Mouse (Mus musculus) thymus, adult 2 months (tissue): ENCODE measurements around the gene Arhgap6. TPM values are rescaled to one million over a fixed set of nuclear protein-coding genes. Genes with fewer than 3 reads are reported as not detected.

Experiments
- DNase-seq: peaks from one replicate; pipeline ENCODE4 v3.0.0; 2021
- H3K27ac ChIP-seq: fragments of 200-500 bp; 2 replicates; pipeline ENCODE4 v1.5.1; 2012; ENCODE audit warnings: low read length, control low read depth; ENCODE audit not compliant: control insufficient read depth, insufficient read depth
- H3K27me3 ChIP-seq: fragments of 200-500 bp; 2 replicates; pipeline ENCODE4 v1.6.1; 2012; ENCODE audit warnings: mild to moderate bottlenecking, low read length, moderate library complexity, mixed read lengths; ENCODE audit not compliant: control insufficient read depth, insufficient read depth
- H3K36me3 ChIP-seq: fragments of 200-500 bp; 2 replicates; pipeline ENCODE4 v1.6.1; 2012; ENCODE audit warnings: mild to moderate bottlenecking, low read length, moderate library complexity; ENCODE audit not compliant: control insufficient read depth, insufficient read depth
- H3K4me1 ChIP-seq: fragments of 200-500 bp; replicated peaks from 2 replicates; pipeline ENCODE4 v1.6.1; 2012; ENCODE audit warnings: low read length; ENCODE audit not compliant: control insufficient read depth, insufficient read depth
- H3K4me3 ChIP-seq: fragments of 200-500 bp; 2 replicates; pipeline ENCODE4 v1.5.1; 2012; ENCODE audit warnings: mild to moderate bottlenecking, low read length, control low read depth, moderate library complexity; ENCODE audit not compliant: control insufficient read depth, insufficient read depth
- CTCF ChIP-seq: fragments of 200-500 bp; IDR thresholded peaks from 2 replicates; pipeline ENCODE4 v1.5.1; 2012; ENCODE audit warnings: mild to moderate bottlenecking, control low read depth, low read length, moderate library complexity, borderline replicate concordance; ENCODE audit not compliant: control insufficient read depth, poor library complexity, insufficient read depth; ENCODE audit errors: extremely low read depth
- POLR2A ChIP-seq: fragments of 200-500 bp; IDR thresholded peaks from 2 replicates; pipeline ENCODE4 v1.6.1; 2012; ENCODE audit warnings: mild to moderate bottlenecking, low read length, control low read depth, moderate library complexity; ENCODE audit not compliant: control insufficient read depth, poor library complexity, insufficient read depth; ENCODE audit errors: extremely low read depth
- WGBS: fragments of 180-500 bp; shearing (Covaris S2); methylation state at CpG from one replicate; pipeline ENCODE4 v1.1.7; 2018; 5-methylcytosine and 5-hydroxymethylcytosine counted together
- polyA plus RNA-seq: library from polyadenylated mRNA; depleted of rRNA; stranded (reverse); fragments of >200 nt; gene quantifications from 2 replicates; pipeline ENCODE4 v1.2.3, GENCODE M21; 2012

The Arhgap6 gene
- polyA plus RNA-seq, 1 experiment: 0.46 TPM

DNA sequence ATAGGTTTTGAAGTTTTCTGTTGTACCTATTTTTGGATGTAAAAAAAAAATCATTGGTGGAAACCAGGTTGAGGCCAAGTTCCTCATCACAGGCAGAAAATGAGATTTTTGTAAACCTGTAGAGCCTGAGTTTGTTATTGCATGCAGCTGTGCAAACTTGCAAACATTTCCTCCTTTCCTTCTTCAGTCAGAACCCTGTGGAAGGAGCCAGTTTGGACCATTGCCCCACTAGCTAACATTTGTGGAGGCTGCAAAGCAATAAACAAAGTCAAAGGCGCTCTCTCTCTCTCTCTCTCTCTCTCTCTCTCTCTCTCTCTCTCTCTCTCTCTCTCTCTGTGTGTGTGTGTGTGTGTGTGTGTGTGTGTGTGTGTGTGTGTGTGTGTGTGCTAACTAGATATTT is 378.9 kb downstream of the Arhgap6 start:
- no peaks in the 10 kb centered on the region for H3K27me3 ChIP-seq
- no peak for DNase-seq
- no peaks in the 10 kb centered on the region for H3K4me1 ChIP-seq
- TF ChIP-seq CTCF (no peak), POLR2A (no peak)
- no peaks in the 10 kb centered on the region for H3K36me3 ChIP-seq
- no peak overlapping the region for H3K4me3 ChIP-seq
- H3K27ac ChIP-seq: no peak overlapping the region
- WGBS: 100% methylated on average over 1 of the region's 1 CpGs

DNA sequence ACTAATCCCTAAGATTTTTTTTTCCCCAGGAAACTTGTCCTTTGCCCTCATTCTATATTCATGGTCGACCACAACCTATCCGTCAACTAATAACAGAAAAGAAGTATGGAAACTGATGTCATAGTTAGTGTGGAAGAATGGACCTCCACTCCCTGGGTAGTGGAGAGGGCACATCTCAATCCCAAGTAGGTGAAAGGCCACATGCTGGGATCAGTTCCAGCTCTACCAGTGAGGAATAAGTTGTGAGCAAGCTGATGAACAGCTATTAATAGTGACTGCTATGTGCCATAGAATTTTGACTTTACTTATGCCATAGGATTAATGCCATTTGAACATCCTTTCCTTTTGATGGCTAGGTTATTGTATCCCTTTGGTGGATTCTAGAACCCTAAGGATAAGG is 383.7 kb downstream of the Arhgap6 start:
- WGBS: 93% methylated on average over 2 of the region's 2 CpGs
- no peak overlapping the region for H3K4me3 ChIP-seq

DNA sequence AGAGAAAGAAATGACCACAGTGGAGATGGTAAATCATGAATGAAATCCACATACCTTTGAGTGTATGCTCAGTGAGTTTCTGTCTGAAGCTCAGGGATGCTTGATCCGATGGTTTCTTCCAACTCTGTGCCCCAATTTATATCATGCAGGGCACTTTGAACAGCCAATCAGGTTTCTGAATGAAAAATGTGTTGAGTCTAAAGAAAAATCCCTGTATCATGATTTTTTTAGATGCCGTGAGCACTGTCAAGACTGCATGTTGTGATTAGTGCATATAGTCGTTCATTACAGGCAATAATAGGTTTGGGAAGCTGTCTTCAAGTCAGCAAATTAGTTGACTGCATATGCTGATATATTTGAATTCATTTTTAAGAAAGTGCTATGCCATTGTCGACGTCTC is 392.2 kb downstream of the Arhgap6 start, which contains the start of gene Amelx:
Amelx (minus strand) TSS at position 101 of the 400 bp plus-strand sequence.
- TF ChIP-seq POLR2A: no peak
- no peak for TF ChIP-seq CTCF
- no peaks in the 10 kb centered on the region for H3K4me1 ChIP-seq
- no peak for DNase-seq
- no peaks in the 10 kb centered on the region for H3K27me3 ChIP-seq
- H3K36me3 ChIP-seq: no peaks in the 10 kb centered on the region
- H3K4me3 ChIP-seq: no peak within 1 kb of the TSS
- 94% methylated on average over 5 of the region's 5 CpGs for WGBS
- no peak within 1 kb of the TSS for H3K27ac ChIP-seq

More for the DNA sequence above, 383.7 kb downstream of the Arhgap6 start:
- Histone ChIP-seq H3K36me3 (no peaks in the 10 kb centered on the region), H3K27ac (no peak overlapping the region), H3K4me1 (no peaks in the 10 kb centered on the region), H3K27me3 (no peaks in the 10 kb centered on the region)
- DNase-seq: no peak
- TF ChIP-seq POLR2A: no peak
- no peak for TF ChIP-seq CTCF

DNA sequence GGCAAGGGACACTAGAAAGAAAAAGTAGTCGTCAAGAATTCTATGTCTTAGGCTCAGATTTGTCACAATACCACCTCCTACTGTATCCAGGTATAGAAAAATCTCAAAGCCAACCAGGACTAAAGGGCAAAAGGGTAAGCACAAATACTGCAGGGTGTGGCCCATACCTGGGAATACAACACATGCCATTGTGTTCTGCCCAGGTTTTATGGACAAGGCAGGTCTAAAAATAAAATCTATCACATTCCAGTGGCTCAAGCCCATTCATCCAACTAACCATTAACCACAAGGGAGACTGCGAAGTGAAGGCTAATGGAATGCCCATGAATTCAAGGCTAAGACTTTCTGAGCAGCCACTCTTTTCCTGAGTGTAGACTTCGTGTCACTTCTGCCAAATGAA is 415.1 kb downstream of the Arhgap6 start:
- WGBS: 99% methylated on average over 3 of the region's 3 CpGs
- Histone ChIP-seq H3K27me3 (no peaks in the 10 kb centered on the region), H3K36me3 (no peaks in the 10 kb centered on the region), H3K4me3 (no peak overlapping the region), H3K27ac (no peak overlapping the region), H3K4me1 (no peaks in the 10 kb centered on the region)
- DNase-seq: no peak
- no peak for TF ChIP-seq POLR2A
- TF ChIP-seq CTCF: no peak

DNA sequence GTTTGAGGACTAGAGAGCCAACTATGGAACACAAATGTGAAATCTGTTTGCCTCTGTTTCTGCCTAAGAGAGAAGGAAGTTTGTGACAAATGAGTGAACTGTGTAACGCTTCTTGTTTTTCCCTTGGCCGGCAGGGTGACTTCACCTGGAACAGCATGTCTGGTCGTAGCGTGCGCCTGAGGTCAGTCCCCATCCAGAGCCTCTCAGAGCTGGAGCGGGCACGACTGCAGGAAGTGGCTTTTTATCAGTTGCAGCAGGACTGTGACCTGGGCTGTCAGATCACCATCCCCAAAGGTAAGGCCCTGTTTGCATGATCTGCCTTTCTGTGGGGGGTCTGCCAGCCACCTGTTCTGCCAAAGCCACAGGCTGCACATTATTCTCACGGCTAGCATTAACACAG is 425.2 kb downstream of the Arhgap6 start:
- no peaks in the 10 kb centered on the region for H3K27me3 ChIP-seq
- no peak overlapping the region for H3K4me3 ChIP-seq
- no peaks in the 10 kb centered on the region for H3K36me3 ChIP-seq
- no peak for DNase-seq
- TF ChIP-seq POLR2A (no peak), CTCF (no peak)
- H3K27ac ChIP-seq: no peak overlapping the region
- 16% methylated on average over 8 of the region's 8 CpGs for WGBS
- no peaks in the 10 kb centered on the region for H3K4me1 ChIP-seq

DNA sequence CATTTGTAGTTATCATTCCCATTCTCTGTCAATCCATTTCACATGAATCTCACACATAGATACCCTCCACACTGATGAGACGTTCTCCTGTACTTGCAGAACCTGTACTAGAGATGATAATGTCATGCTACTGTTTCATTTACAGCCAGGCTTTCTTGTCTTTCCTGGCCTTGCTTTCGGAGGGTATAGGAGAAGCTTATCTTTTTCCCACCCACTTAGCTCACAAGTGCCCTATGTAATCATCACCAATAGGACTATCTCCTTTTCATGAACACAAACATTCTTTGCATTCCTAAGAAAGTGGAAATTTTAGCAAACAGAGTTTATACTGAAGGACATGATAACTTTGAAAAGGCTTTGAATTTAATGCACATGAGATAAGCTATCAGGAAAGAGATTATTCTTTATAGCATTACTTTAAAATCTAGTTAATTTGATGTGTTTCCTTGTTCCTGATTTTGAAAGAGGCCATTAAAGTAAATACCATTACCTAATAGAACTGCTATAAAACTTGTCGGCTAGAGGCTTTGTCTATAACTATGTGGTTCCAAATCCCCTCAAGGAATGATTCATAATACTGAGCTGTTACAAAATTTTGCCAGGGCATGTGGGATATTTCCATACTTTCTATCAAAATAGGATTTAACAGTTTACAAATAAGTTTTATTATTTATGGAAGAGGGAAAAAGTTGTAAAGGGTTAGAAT is 427.6 kb downstream of the Arhgap6 start:
- DNase-seq: no peak
- no peaks in the 10 kb centered on the region for H3K36me3 ChIP-seq
- TF ChIP-seq POLR2A: no peak
- TF ChIP-seq CTCF: no peak
- no peak overlapping the region for H3K27ac ChIP-seq
- H3K27me3 ChIP-seq: no peaks in the 10 kb centered on the region
- H3K4me1 ChIP-seq: no peaks in the 10 kb centered on the region
- H3K4me3 ChIP-seq: no peak overlapping the region
- 90% methylated on average over 3 of the region's 3 CpGs for WGBS

DNA sequence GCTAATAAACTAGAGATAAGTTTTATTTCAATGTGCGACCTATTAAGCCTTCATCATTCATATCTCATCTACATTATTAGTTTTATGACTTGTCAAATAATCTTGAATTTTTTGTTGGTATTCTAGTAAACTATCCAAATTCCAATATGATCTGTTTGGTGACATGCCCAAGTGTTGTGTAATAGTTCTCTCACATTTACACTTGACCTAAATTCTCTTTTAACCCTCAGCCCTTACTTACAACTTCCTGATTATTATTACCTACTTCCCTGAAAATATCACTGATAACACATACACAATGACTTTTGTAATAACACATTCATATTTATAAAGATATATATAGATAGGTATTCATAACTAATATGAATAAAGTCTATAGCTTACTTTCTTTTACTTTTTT is 461.0 kb downstream of the Arhgap6 start:
- H3K27ac ChIP-seq: no peak overlapping the region
- no peaks in the 10 kb centered on the region for H3K27me3 ChIP-seq
- no peaks in the 10 kb centered on the region for H3K4me1 ChIP-seq
- no peaks in the 10 kb centered on the region for H3K36me3 ChIP-seq
- 86% methylated on average over 1 of the region's 1 CpGs for WGBS
- TF ChIP-seq CTCF: no peak
- TF ChIP-seq POLR2A: no peak
- DNase-seq: no peak
- no peak overlapping the region for H3K4me3 ChIP-seq
